Mouse (Mus musculus): ENCODE measurements around the gene Nol9. TPM values are rescaled to one million over a fixed set of nuclear protein-coding genes. Genes with fewer than 3 reads are reported as not detected.

Nol9 gene
- total and polyA plus RNA-seq, 2 experiments from 2014 or later: 7.8 to 8.0 TPM

DNA sequence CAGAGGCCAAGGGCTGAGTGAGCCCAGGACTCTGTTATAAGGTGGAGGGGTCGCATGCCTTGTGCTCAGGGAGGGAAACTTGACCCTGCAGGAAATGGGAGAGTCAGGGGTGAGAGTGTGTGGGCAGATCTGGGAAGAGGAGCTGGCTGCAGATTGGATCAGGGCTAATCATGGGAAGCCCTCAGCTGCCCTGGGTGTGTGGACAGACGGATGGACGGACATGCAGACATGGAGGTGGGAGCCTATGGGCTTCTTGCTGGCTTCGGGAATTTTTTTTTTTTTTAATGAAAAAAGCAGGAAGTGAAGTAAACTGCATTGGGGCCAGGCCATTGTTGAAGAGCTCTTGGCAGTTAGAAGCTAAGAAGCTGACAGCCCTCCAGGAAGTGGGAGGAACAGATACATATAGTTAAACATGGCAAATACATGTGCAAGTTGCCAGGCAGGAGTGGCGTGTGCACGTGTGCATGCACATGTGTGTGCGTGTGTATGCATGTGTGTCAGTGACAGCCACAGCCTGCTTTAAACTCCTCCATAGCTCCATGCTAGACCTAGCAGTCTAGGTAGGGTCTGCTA, 62.0 kb downstream of the Nol9 start:
- Histone ChIP-seq H3K27me3 (ENCODE audit: control insufficient read depth, insufficient read depth, low read length) (no peaks in the 10 kb centered on the region), H3K9ac (replicated peaks; ENCODE audit: low read depth, low read length) (no peak overlapping the region), H3K4me1 (ENCODE audit: control insufficient read depth, insufficient read depth) (peaks cover 10% of the 10 kb centered on the region), H3K4me2 (ENCODE audit: low read depth, low read length) (peak overlapping the region; percentile 7; the same call in 1 of the 2 replicates), H3K27ac (ENCODE audit: low read depth) (peak overlapping the region; percentile 76), H3K36me3 (replicated peaks; ENCODE audit: control insufficient read depth, insufficient read depth, low read length) (peaks cover 37% of the 10 kb centered on the region), H3K4me3 (ENCODE audit: low read depth, low read length) (no peak overlapping the region), H3K9me3 (replicated peaks; ENCODE audit: control insufficient read depth, low read length) (no peaks in the 10 kb centered on the region)
- ATAC-seq (ENCODE audit: insufficient read depth, low read depth) (peak; percentile 10; the same call in 1 of the 2 replicates), DNase-seq (ENCODE audit: low spot score) (peak; percentile 70)
- 52% methylated on average over 7 of the region's 7 CpGs for WGBS
- TF ChIP-seq EP300 (IDR thresholded peaks at IDR 0.05; ENCODE audit: low read depth) (no peak), CTCF (IDR thresholded peaks at IDR 0.05; ENCODE audit: low read depth) (no peak)

DNA sequence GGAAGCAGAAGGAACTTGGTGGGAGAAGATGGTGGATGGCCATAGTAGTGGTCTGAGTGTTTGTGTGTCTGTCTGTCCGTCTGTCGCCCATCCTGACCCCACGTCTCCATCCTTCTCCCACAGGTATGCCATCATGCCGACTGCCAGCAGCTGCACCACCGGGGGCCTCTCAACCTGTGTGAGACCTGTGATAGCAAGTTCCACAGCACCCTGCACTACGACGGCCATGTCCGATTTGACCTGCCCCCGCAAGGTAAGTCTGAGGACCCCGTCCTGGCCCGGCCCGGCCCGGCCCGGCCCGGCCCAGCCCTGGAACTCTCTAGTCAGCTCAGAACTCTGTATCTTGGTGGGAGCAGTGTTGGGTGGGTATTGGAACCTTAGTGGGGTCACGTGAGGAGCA, 62.8 kb downstream of the Nol9 start:
- H3K9ac ChIP-seq (replicated peaks; ENCODE audit: low read depth, low read length): no peak overlapping the region
- H3K4me2 ChIP-seq (ENCODE audit: low read depth, low read length): peak overlapping the region; percentile 7; the same call in 1 of the 2 replicates
- H3K4me3 ChIP-seq (ENCODE audit: low read depth, low read length): no peak overlapping the region
- WGBS: 93% methylated on average over 16 of the region's 16 CpGs
- ATAC-seq (ENCODE audit: insufficient read depth, low read depth): no peak
- H3K27ac ChIP-seq (ENCODE audit: low read depth): no peak overlapping the region
- H3K27me3 ChIP-seq (ENCODE audit: control insufficient read depth, insufficient read depth, low read length): no peaks in the 10 kb centered on the region
- H3K4me1 ChIP-seq (ENCODE audit: control insufficient read depth, insufficient read depth): peaks cover 10% of the 10 kb centered on the region
- no peaks in the 10 kb centered on the region for H3K9me3 ChIP-seq (replicated peaks; ENCODE audit: control insufficient read depth, low read length)
- TF ChIP-seq EP300 (IDR thresholded peaks at IDR 0.05; ENCODE audit: low read depth) (no peak), CTCF (IDR thresholded peaks at IDR 0.05; ENCODE audit: low read depth) (no peak)
- H3K36me3 ChIP-seq (replicated peaks; ENCODE audit: control insufficient read depth, insufficient read depth, low read length): peaks cover 45% of the 10 kb centered on the region
- DNase-seq (ENCODE audit: low spot score): no peak

DNA sequence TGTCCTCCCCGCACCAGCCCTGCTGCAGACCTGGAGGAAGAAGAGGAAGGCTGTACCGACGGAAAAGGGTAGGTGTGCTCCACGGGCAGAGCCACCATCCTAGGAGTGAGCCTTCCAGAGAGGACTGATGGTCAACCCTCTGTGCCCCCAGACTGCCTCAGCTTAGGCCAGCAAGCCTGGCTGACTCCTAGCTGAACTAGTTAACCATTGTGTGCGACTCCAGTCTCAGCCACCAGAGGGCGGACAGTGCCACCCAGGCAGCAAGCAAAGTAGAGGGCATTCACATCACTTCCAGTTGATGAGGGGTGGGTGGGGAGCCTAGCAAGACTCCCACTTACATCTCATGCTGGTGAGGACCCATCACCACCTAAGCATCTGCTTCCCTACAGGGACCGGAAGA, 63.9 kb downstream of the Nol9 start:
- Histone ChIP-seq H3K27me3 (ENCODE audit: control insufficient read depth, insufficient read depth, low read length) (no peaks in the 10 kb centered on the region), H3K9me3 (replicated peaks; ENCODE audit: control insufficient read depth, low read length) (no peaks in the 10 kb centered on the region), H3K4me2 (ENCODE audit: low read depth, low read length) (no peak overlapping the region), H3K4me1 (ENCODE audit: control insufficient read depth, insufficient read depth) (peaks cover 14% of the 10 kb centered on the region), H3K9ac (replicated peaks; ENCODE audit: low read depth, low read length) (no peak overlapping the region), H3K27ac (ENCODE audit: low read depth) (no peak overlapping the region), H3K36me3 (replicated peaks; ENCODE audit: control insufficient read depth, insufficient read depth, low read length) (peaks cover 53% of the 10 kb centered on the region), H3K4me3 (ENCODE audit: low read depth, low read length) (no peak overlapping the region)
- ATAC-seq (ENCODE audit: insufficient read depth, low read depth) (0 out of 2 replicates have a peak, but pooled peaks have one; percentile 13), DNase-seq (ENCODE audit: low spot score) (no peak)
- 42% methylated on average over 7 of the region's 7 CpGs for WGBS
- TF ChIP-seq EP300 (IDR thresholded peaks at IDR 0.05; ENCODE audit: low read depth): no peak
- peak; percentile 78 for TF ChIP-seq CTCF (IDR thresholded peaks at IDR 0.05; ENCODE audit: low read depth)

DNA sequence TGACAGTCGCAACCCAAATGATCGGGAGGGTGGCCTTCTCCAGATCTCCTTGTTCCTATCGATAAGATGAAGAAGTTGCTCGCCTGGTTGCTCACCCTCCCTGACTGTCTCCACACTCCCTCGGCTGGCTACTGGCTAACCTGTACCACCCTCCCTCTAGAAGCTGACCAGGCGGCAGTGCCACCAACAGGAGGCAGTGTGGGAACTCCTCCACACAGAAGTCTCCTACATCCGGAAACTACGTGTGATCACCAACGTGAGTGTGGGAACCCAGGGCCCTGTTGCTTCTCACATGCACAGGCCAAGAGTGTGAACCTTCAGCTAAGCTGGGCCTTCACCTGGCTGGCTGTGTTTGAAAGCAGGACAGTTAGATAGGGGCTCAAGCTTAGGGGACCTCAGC, 67.6 kb downstream of the Nol9 start:
- DNase-seq (ENCODE audit: low spot score): no peak
- Histone ChIP-seq H3K27ac (ENCODE audit: low read depth) (no peak overlapping the region), H3K4me3 (ENCODE audit: low read depth, low read length) (no peak overlapping the region), H3K9ac (replicated peaks; ENCODE audit: low read depth, low read length) (no peak overlapping the region), H3K4me1 (ENCODE audit: control insufficient read depth, insufficient read depth) (0 out of 2 replicates have a peak, but pooled peaks cover 8% of the 10 kb centered on the region), H3K9me3 (replicated peaks; ENCODE audit: control insufficient read depth, low read length) (no peaks in the 10 kb centered on the region), H3K27me3 (ENCODE audit: control insufficient read depth, insufficient read depth, low read length) (no peaks in the 10 kb centered on the region; the same call in 1 of the 2 replicates), H3K36me3 (replicated peaks; ENCODE audit: control insufficient read depth, insufficient read depth, low read length) (peaks cover 88% of the 10 kb centered on the region), H3K4me2 (ENCODE audit: low read depth, low read length) (no peak overlapping the region)
- no peak for ATAC-seq (ENCODE audit: insufficient read depth, low read depth)
- TF ChIP-seq CTCF (IDR thresholded peaks at IDR 0.05; ENCODE audit: low read depth): no peak
- TF ChIP-seq EP300 (IDR thresholded peaks at IDR 0.05; ENCODE audit: low read depth): no peak
- WGBS: 68% methylated on average over 9 of the region's 9 CpGs

DNA sequence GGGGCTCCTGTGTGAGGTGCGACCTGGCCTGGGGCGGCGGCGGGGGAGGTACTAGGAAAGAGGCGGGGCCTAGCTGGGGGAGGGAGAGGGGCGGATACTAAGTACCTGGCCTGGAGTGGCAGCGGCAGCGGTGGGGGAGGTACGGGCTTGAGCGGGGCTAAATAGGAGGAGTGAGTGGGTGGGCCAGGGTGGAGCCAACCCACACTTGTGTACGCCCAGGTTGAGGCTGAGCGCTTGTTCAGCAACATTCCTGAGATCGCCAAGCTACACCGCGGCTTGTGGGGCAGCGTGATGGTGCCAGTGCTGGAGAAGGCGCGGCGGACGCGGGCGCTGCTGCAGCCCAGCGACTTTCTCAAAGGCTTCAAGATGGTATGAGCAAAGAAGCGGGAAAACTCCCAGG, 68.4 kb downstream of the Nol9 start:
- no peak overlapping the region for H3K9ac ChIP-seq (replicated peaks; ENCODE audit: low read depth, low read length)
- no peaks in the 10 kb centered on the region for H3K9me3 ChIP-seq (replicated peaks; ENCODE audit: control insufficient read depth, low read length)
- no peak overlapping the region for H3K27ac ChIP-seq (ENCODE audit: low read depth)
- peak overlapping the region; percentile 24 for H3K4me3 ChIP-seq (ENCODE audit: low read depth, low read length)
- H3K4me2 ChIP-seq (ENCODE audit: low read depth, low read length): peak overlapping the region; percentile 49
- TF ChIP-seq EP300 (IDR thresholded peaks at IDR 0.05; ENCODE audit: low read depth): no peak
- no peak for TF ChIP-seq CTCF (IDR thresholded peaks at IDR 0.05; ENCODE audit: low read depth)
- H3K27me3 ChIP-seq (ENCODE audit: control insufficient read depth, insufficient read depth, low read length): no peaks in the 10 kb centered on the region; the same call in 1 of the 2 replicates
- 27% methylated on average over 24 of the region's 24 CpGs for WGBS
- H3K4me1 ChIP-seq (ENCODE audit: control insufficient read depth, insufficient read depth): 0 out of 2 replicates have a peak, but pooled peaks cover 8% of the 10 kb centered on the region
- ATAC-seq (ENCODE audit: insufficient read depth, low read depth) (peak; percentile 30), DNase-seq (ENCODE audit: low spot score) (peak; percentile 13)
- peaks cover 89% of the 10 kb centered on the region for H3K36me3 ChIP-seq (replicated peaks; ENCODE audit: control insufficient read depth, insufficient read depth, low read length)

Data from heart, postnatal 0 days (tissue).